Mouse (Mus musculus) G1E-ER4 (cell line): Measurements from ENCODE around the gene Ptprd. TPM values are rescaled to one million over a fixed set of nuclear protein-coding genes. Genes with fewer than 3 reads are reported as not detected.

ENCODE experiments used
- GATA1 ChIP-seq: IDR thresholded peaks from one replicate; pipeline ENCODE4 v1.8.0; 2012; ENCODE audit warnings: low read length, inconsistent platforms
- polyA plus RNA-seq: library from polyadenylated mRNA; stranded (reverse); fragments of >175 nt; gene quantifications from 2 replicates; pipeline ENCODE4 v1.2.3, GENCODE M21; 2012

Ptprd gene
- polyA plus RNA-seq, 1 experiment: not detected

GRCm38 (mm10) chr4:75962916-75963315, 2248.8 kb downstream of the Ptprd start:
- no peak for TF ChIP-seq GATA1

GRCm38 (mm10) chr4:75961865-75962264, 2249.9 kb downstream of the Ptprd start:
- TF ChIP-seq GATA1: no peak

GRCm38 (mm10) chr4:75953349-75954060, 2258.3 kb downstream of the Ptprd start:
- no peak for TF ChIP-seq GATA1

- TF ChIP-seq GATA1: no peak
Observed at GRCm38 (mm10) chr4:75950582-75950981, 2261.2 kb downstream of the Ptprd start.

GRCm38 (mm10) chr4:75894871-75895270, 2316.9 kb downstream of the Ptprd start:
- no peak for TF ChIP-seq GATA1
